Mouse (Mus musculus) C2C12 (cell line): Measurements from ENCODE around the gene Fer1l5. TPM values are rescaled to one million over a fixed set of nuclear protein-coding genes. Genes with fewer than 3 reads are reported as not detected.

Experiments used
- H3K27me3 ChIP-seq: one replicate; pipeline ENCODE4 v1.6.1; 2011; ENCODE audit not compliant: control insufficient read depth, insufficient read depth, insufficient read length
- H3K36me3 ChIP-seq: one replicate; pipeline ENCODE4 v1.6.1; 2011; ENCODE audit not compliant: control insufficient read depth, insufficient read depth
- H3K4me3 ChIP-seq: one replicate; pipeline ENCODE4 v1.5.1; 2011; ENCODE audit warnings: mild to moderate bottlenecking, control low read depth; ENCODE audit not compliant: poor library complexity, insufficient read depth, severe bottlenecking
- H3K79me2 ChIP-seq: one replicate; pipeline ENCODE4 v1.6.1; 2011; ENCODE audit not compliant: control insufficient read depth, insufficient read depth
- H3K79me3 ChIP-seq: one replicate; pipeline ENCODE4 v1.6.1; 2011; ENCODE audit warnings: low read depth, control low read depth
- H3ac ChIP-seq: one replicate; pipeline ENCODE3; 2011; ENCODE audit warnings: low read depth; ENCODE audit not compliant: control insufficient read depth, insufficient read length
- CEBPB ChIP-seq: IDR thresholded peaks from one replicate; pipeline ENCODE4 v1.6.1; 2011; ENCODE audit warnings: low read depth, mild to moderate bottlenecking, control low read depth, moderate library complexity
- CTCF ChIP-seq: IDR thresholded peaks from one replicate; pipeline ENCODE4 v1.5.1; 2011; ENCODE audit not compliant: control insufficient read depth, insufficient read depth, insufficient read length
- FOSL1 ChIP-seq: IDR thresholded peaks from one replicate; pipeline ENCODE4 v1.8.0; 2011; ENCODE audit warnings: mild to moderate bottlenecking, low read length; ENCODE audit not compliant: poor library complexity, insufficient read depth, severe bottlenecking
- MAX ChIP-seq: IDR thresholded peaks from one replicate; pipeline ENCODE4 v1.6.1; 2011; ENCODE audit warnings: mild to moderate bottlenecking, control low read depth
- MYOD1 ChIP-seq: IDR thresholded peaks from one replicate; pipeline ENCODE4 v1.6.1; 2011; ENCODE audit warnings: low read depth; ENCODE audit not compliant: control insufficient read depth, insufficient read length
- MYOG ChIP-seq: IDR thresholded peaks from one replicate; pipeline ENCODE4 v1.6.1; 2011; ENCODE audit not compliant: control insufficient read depth, insufficient read length; ENCODE audit errors: extremely low read depth
- USF1 ChIP-seq: IDR thresholded peaks from one replicate; pipeline ENCODE4 v1.6.1; 2011; ENCODE audit warnings: low read depth, mild to moderate bottlenecking, control low read depth, moderate library complexity
- polyA plus RNA-seq: library from polyadenylated mRNA; unstranded; fragments of >200 nt; fragmentation: generic; extraction: Trizol; gene quantifications from one replicate; pipeline ENCODE4 v1.2.1, GENCODE M21; 2012; ENCODE audit warnings: missing spikeins

Fer1l5 gene
- polyA plus RNA-seq, 1 experiment: 0.14 TPM

GRCm38 (mm10) chr1:36397041-36397440 is 24.9 kb downstream of the Fer1l5 start:
- Histone ChIP-seq H3K79me2 (no peaks in the 10 kb centered on the region), H3K4me3 (no peak overlapping the region), H3K79me3 (no peaks in the 10 kb centered on the region), H3ac (no peak overlapping the region), H3K27me3 (peaks cover 16% of the 10 kb centered on the region), H3K36me3 (no peaks in the 10 kb centered on the region)
- TF ChIP-seq CEBPB (no peak), USF1 (no peak), CTCF (no peak), MYOD1 (no peak), MYOG (no peak), MAX (no peak), FOSL1 (no peak)

GRCm38 (mm10) chr1:36401509-36401908 is 29.4 kb downstream of the Fer1l5 start:
- no peaks in the 10 kb centered on the region for H3K27me3 ChIP-seq
- TF ChIP-seq CTCF (no peak), MYOD1 (no peak), MYOG (no peak), USF1 (no peak), FOSL1 (no peak), CEBPB (no peak), MAX (no peak)
- H3K79me3 ChIP-seq: no peaks in the 10 kb centered on the region
- no peak overlapping the region for H3ac ChIP-seq
- no peaks in the 10 kb centered on the region for H3K79me2 ChIP-seq
- H3K4me3 ChIP-seq: no peak overlapping the region
- no peaks in the 10 kb centered on the region for H3K36me3 ChIP-seq

GRCm38 (mm10) chr1:36404531-36404930 is 32.4 kb downstream of the Fer1l5 start:
- no peak for TF ChIP-seq CEBPB
- no peak for TF ChIP-seq MAX
- no peak for TF ChIP-seq USF1
- no peak for TF ChIP-seq MYOG
- TF ChIP-seq FOSL1: no peak
- no peak for TF ChIP-seq CTCF
- no peak for TF ChIP-seq MYOD1
- Histone ChIP-seq H3K79me3 (no peaks in the 10 kb centered on the region), H3K79me2 (no peaks in the 10 kb centered on the region), H3K27me3 (no peaks in the 10 kb centered on the region), H3K36me3 (no peaks in the 10 kb centered on the region), H3K4me3 (no peak overlapping the region), H3ac (no peak overlapping the region)

GRCm38 (mm10) chr1:36429511-36429910 is 57.4 kb downstream of the Fer1l5 start:
- H3K79me3 ChIP-seq: no peaks in the 10 kb centered on the region
- no peak for TF ChIP-seq MYOG
- TF ChIP-seq FOSL1: no peak
- no peak for TF ChIP-seq MAX
- TF ChIP-seq MYOD1: no peak
- TF ChIP-seq CEBPB: no peak
- no peak for TF ChIP-seq USF1
- TF ChIP-seq CTCF: no peak
- peaks cover 29% of the 10 kb centered on the region for H3K36me3 ChIP-seq
- no peaks in the 10 kb centered on the region for H3K27me3 ChIP-seq
- H3ac ChIP-seq: no peak overlapping the region
- no peak overlapping the region for H3K4me3 ChIP-seq
- no peaks in the 10 kb centered on the region for H3K79me2 ChIP-seq

GRCm38 (mm10) chr1:36432999-36433398 is 60.9 kb downstream of the Fer1l5 start:
- Histone ChIP-seq H3K36me3 (peaks cover 29% of the 10 kb centered on the region), H3K27me3 (no peaks in the 10 kb centered on the region), H3K79me3 (no peaks in the 10 kb centered on the region), H3K79me2 (no peaks in the 10 kb centered on the region), H3ac (no peak overlapping the region), H3K4me3 (no peak overlapping the region)
- TF ChIP-seq MYOD1 (peak; percentile 40), FOSL1 (peak; percentile 14), CEBPB (no peak)

GRCm38 (mm10) chr1:36433616-36434015 is 61.5 kb downstream of the Fer1l5 start:
- H3K79me2 ChIP-seq: no peaks in the 10 kb centered on the region
- TF ChIP-seq USF1: no peak
- TF ChIP-seq MYOD1: no peak
- TF ChIP-seq FOSL1: no peak
- TF ChIP-seq CEBPB: no peak
- peaks cover 35% of the 10 kb centered on the region for H3K36me3 ChIP-seq
- no peaks in the 10 kb centered on the region for H3K27me3 ChIP-seq
- no peak overlapping the region for H3ac ChIP-seq
- no peak overlapping the region for H3K4me3 ChIP-seq
- H3K79me3 ChIP-seq: no peaks in the 10 kb centered on the region
